Mouse (Mus musculus): ENCODE data around the gene Sult3a1.

GRCm38 (mm10) chr10:33865994-33866393, 8.5 kb downstream of the Sult3a1 start:
- TF ChIP-seq TAL1 (IDR thresholded peaks at IDR 0.05; ENCODE audit: low read length): no peak
- no peak for TF ChIP-seq GATA1 (IDR thresholded peaks at IDR 0.05; ENCODE audit: low read length)

All from erythroblast, embryonic 14.5 days (primary cell).